Mouse (Mus musculus): ENCODE data around the gene Ybx1. TPM values are rescaled to one million over a fixed set of nuclear protein-coding genes. Genes with fewer than 3 reads are reported as not detected.

The Ybx1 gene
- polyA plus RNA-seq, 1 experiment: 1,534 TPM

GRCm38 (mm10) chr4:119297361-119297760 is 3.0 kb upstream of the Ybx1 start:
- no peaks in the 10 kb centered on the region for H3K4me1 ChIP-seq (ENCODE audit: control insufficient read depth, insufficient read depth, low read length)
- H3K27ac ChIP-seq (ENCODE audit: insufficient read depth, low read length): no peak overlapping the region
- peaks cover 10% of the 10 kb centered on the region for H3K36me3 ChIP-seq (ENCODE audit: control insufficient read depth, insufficient read depth, low read length, poor library complexity, severe bottlenecking)
- TF ChIP-seq CTCF (IDR thresholded peaks at IDR 0.05; ENCODE audit: low read depth, low read length) (no peak), POLR2A (IDR thresholded peaks at IDR 0.05; ENCODE audit: insufficient read depth, low read length) (no peak)
- H3K9ac ChIP-seq (ENCODE audit: low read depth, poor library complexity, severe bottlenecking): no peak overlapping the region
- H3K9me3 ChIP-seq (replicated peaks; ENCODE audit: control insufficient read depth, insufficient read depth, low read length, poor library complexity, severe bottlenecking): no peaks in the 10 kb centered on the region
- H3K27me3 ChIP-seq (ENCODE audit: control insufficient read depth, insufficient read depth, low read length, poor library complexity, severe bottlenecking): no peaks in the 10 kb centered on the region
- H3K4me3 ChIP-seq (ENCODE audit: low read depth, low read length): no peak overlapping the region

GRCm38 (mm10) chr4:119295134-119295453 is 690 bp upstream of the Ybx1 start:
- Histone ChIP-seq H3K4me3 (ENCODE audit: low read depth, low read length) (peak overlapping the region; percentile 90), H3K4me1 (ENCODE audit: control insufficient read depth, insufficient read depth, low read length) (no peaks in the 10 kb centered on the region), H3K36me3 (ENCODE audit: control insufficient read depth, insufficient read depth, low read length, poor library complexity, severe bottlenecking) (peaks cover 29% of the 10 kb centered on the region), H3K9ac (ENCODE audit: low read depth, poor library complexity, severe bottlenecking) (peak overlapping the region; percentile 75), H3K9me3 (replicated peaks; ENCODE audit: control insufficient read depth, insufficient read depth, low read length, poor library complexity, severe bottlenecking) (no peaks in the 10 kb centered on the region), H3K27me3 (ENCODE audit: control insufficient read depth, insufficient read depth, low read length, poor library complexity, severe bottlenecking) (no peaks in the 10 kb centered on the region), H3K27ac (ENCODE audit: insufficient read depth, low read length) (peak overlapping the region; percentile 87)
- TF ChIP-seq EP300 (IDR thresholded peaks at IDR 0.05; ENCODE audit: insufficient read depth, low read depth, low read length) (no peak), POLR2A (IDR thresholded peaks at IDR 0.05; ENCODE audit: insufficient read depth, low read length) (no peak), CTCF (IDR thresholded peaks at IDR 0.05; ENCODE audit: low read depth, low read length) (no peak)

- no peaks in the 10 kb centered on the region for H3K9me3 ChIP-seq (replicated peaks; ENCODE audit: control insufficient read depth, insufficient read depth, low read length, poor library complexity, severe bottlenecking)
- H3K36me3 ChIP-seq (ENCODE audit: control insufficient read depth, insufficient read depth, low read length, poor library complexity, severe bottlenecking): peaks cover 39% of the 10 kb centered on the region
- TF ChIP-seq EP300 (IDR thresholded peaks at IDR 0.05; ENCODE audit: insufficient read depth, low read depth, low read length) (no peak), CTCF (IDR thresholded peaks at IDR 0.05; ENCODE audit: low read depth, low read length) (no peak), POLR2A (IDR thresholded peaks at IDR 0.05; ENCODE audit: insufficient read depth, low read length) (no peak)
- peak overlapping the region; percentile 93 for H3K9ac ChIP-seq (ENCODE audit: low read depth, poor library complexity, severe bottlenecking)
- H3K4me3 ChIP-seq (ENCODE audit: low read depth, low read length): peak overlapping the region; percentile 100
- H3K27me3 ChIP-seq (ENCODE audit: control insufficient read depth, insufficient read depth, low read length, poor library complexity, severe bottlenecking): no peaks in the 10 kb centered on the region
- no peaks in the 10 kb centered on the region for H3K4me1 ChIP-seq (ENCODE audit: control insufficient read depth, insufficient read depth, low read length)
- H3K27ac ChIP-seq (ENCODE audit: insufficient read depth, low read length): peak overlapping the region; percentile 71
Measured at GRCm38 (mm10) chr4:119293574-119294258, 688 bp downstream of the Ybx1 start.

GRCm38 (mm10) chr4:119292771-119293573 is 1.4 kb downstream of the Ybx1 start:
- H3K27ac ChIP-seq (ENCODE audit: insufficient read depth, low read length): peak overlapping the region; percentile 71
- H3K36me3 ChIP-seq (ENCODE audit: control insufficient read depth, insufficient read depth, low read length, poor library complexity, severe bottlenecking): peaks cover 46% of the 10 kb centered on the region
- H3K4me3 ChIP-seq (ENCODE audit: low read depth, low read length): peak overlapping the region; percentile 100
- no peaks in the 10 kb centered on the region for H3K9me3 ChIP-seq (replicated peaks; ENCODE audit: control insufficient read depth, insufficient read depth, low read length, poor library complexity, severe bottlenecking)
- H3K9ac ChIP-seq (ENCODE audit: low read depth, poor library complexity, severe bottlenecking): peak overlapping the region; percentile 93
- H3K4me1 ChIP-seq (ENCODE audit: control insufficient read depth, insufficient read depth, low read length): no peaks in the 10 kb centered on the region
- TF ChIP-seq CTCF (IDR thresholded peaks at IDR 0.05; ENCODE audit: low read depth, low read length): no peak
- TF ChIP-seq POLR2A (IDR thresholded peaks at IDR 0.05; ENCODE audit: insufficient read depth, low read length): no peak
- no peak for TF ChIP-seq EP300 (IDR thresholded peaks at IDR 0.05; ENCODE audit: insufficient read depth, low read depth, low read length)
- H3K27me3 ChIP-seq (ENCODE audit: control insufficient read depth, insufficient read depth, low read length, poor library complexity, severe bottlenecking): no peaks in the 10 kb centered on the region

DNA sequence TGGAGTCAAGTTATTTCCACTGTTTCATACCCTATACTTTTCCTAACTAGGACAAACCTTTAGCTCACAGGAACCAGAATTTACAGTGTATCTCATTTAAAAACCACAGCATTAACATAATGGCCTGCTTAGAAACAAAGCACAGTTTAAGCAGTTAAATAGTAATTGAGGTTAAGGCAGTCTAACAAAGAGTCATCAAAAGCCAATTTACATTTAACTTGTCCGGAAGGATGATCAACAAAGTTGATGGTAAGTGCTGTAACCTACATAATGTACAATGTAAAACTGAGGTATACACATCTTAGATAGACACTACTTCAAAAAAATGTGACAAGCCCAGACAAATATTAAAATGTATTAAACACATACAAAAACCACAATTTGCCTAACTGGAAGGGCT is 2.5 kb downstream of the Ybx1 start:
- Histone ChIP-seq H3K9me3 (replicated peaks; ENCODE audit: control insufficient read depth, insufficient read depth, low read length, poor library complexity, severe bottlenecking) (no peaks in the 10 kb centered on the region), H3K4me3 (ENCODE audit: low read depth, low read length) (peak overlapping the region; percentile 52; the same call in 1 of the 2 replicates), H3K4me1 (ENCODE audit: control insufficient read depth, insufficient read depth, low read length) (no peaks in the 10 kb centered on the region), H3K27ac (ENCODE audit: insufficient read depth, low read length) (no peak overlapping the region), H3K27me3 (ENCODE audit: control insufficient read depth, insufficient read depth, low read length, poor library complexity, severe bottlenecking) (no peaks in the 10 kb centered on the region), H3K9ac (ENCODE audit: low read depth, poor library complexity, severe bottlenecking) (peak overlapping the region; percentile 93), H3K36me3 (ENCODE audit: control insufficient read depth, insufficient read depth, low read length, poor library complexity, severe bottlenecking) (peaks cover 56% of the 10 kb centered on the region)
- TF ChIP-seq CTCF (IDR thresholded peaks at IDR 0.05; ENCODE audit: low read depth, low read length) (no peak), POLR2A (IDR thresholded peaks at IDR 0.05; ENCODE audit: insufficient read depth, low read length) (no peak), EP300 (IDR thresholded peaks at IDR 0.05; ENCODE audit: insufficient read depth, low read depth, low read length) (no peak)

DNA sequence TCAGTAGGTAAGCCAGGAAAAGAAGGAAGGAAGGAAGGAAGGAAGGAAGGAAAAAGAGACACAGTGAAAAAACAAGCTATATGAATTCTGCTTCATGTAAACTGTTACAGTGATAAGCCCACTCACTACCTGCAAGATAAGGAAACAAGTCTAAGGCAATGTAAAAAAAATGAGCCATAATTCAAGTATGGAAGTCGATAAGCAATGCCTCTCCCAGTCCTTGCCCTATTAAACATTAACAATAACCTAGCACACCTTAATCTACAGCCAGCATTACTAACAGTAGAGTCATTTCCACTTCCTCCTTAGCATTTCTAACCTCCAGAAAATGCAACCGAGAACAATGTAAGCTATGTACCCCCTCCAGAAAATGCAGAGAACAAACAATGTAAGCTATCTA is 9.1 kb downstream of the Ybx1 start:
- no peak overlapping the region for H3K27ac ChIP-seq (ENCODE audit: insufficient read depth, low read length)
- no peak for TF ChIP-seq POLR2A (IDR thresholded peaks at IDR 0.05; ENCODE audit: insufficient read depth, low read length)
- TF ChIP-seq CTCF (IDR thresholded peaks at IDR 0.05; ENCODE audit: low read depth, low read length): no peak
- no peak for TF ChIP-seq EP300 (IDR thresholded peaks at IDR 0.05; ENCODE audit: insufficient read depth, low read depth, low read length)
- no peak overlapping the region for H3K4me3 ChIP-seq (ENCODE audit: low read depth, low read length)

More for the DNA sequence above, 9.1 kb downstream of the Ybx1 start:
- H3K36me3 ChIP-seq (ENCODE audit: control insufficient read depth, insufficient read depth, low read length, poor library complexity, severe bottlenecking): peaks cover 84% of the 10 kb centered on the region
- no peaks in the 10 kb centered on the region for H3K9me3 ChIP-seq (replicated peaks; ENCODE audit: control insufficient read depth, insufficient read depth, low read length, poor library complexity, severe bottlenecking)
- H3K27me3 ChIP-seq (ENCODE audit: control insufficient read depth, insufficient read depth, low read length, poor library complexity, severe bottlenecking): no peaks in the 10 kb centered on the region
- no peaks in the 10 kb centered on the region for H3K4me1 ChIP-seq (ENCODE audit: control insufficient read depth, insufficient read depth, low read length)
- H3K9ac ChIP-seq (ENCODE audit: low read depth, poor library complexity, severe bottlenecking): no peak overlapping the region

All from ES-Bruce4 (cell line).